Mouse (Mus musculus) midbrain, embryonic 13.5 days (tissue): ENCODE results near the gene Trio. TPM values are rescaled to one million over a fixed set of nuclear protein-coding genes. Genes with fewer than 3 reads are reported as not detected.

ENCODE experiments used
- ATAC-seq: fragments of 200-750 bp; cut with Nextera tagmentation; 2 replicates; pipeline ENCODE4 v1.8.0; 2017; ENCODE audit warnings: mild to moderate bottlenecking, moderate TSS enrichment, moderate library complexity
- H3K27ac ChIP-seq: fragments of 300-500 bp; sonication (generic); 2 replicates; pipeline ENCODE4 v1.5.1; 2015; ENCODE audit warnings: inconsistent platforms, mild to moderate bottlenecking, moderate library complexity
- H3K27me3 ChIP-seq: fragments of 300-500 bp; sonication (generic); 2 replicates; pipeline ENCODE4 v1.6.1; 2015; ENCODE audit warnings: mild to moderate bottlenecking, inconsistent platforms
- H3K36me3 ChIP-seq: fragments of 300-500 bp; sonication (generic); 2 replicates; pipeline ENCODE4 v1.6.1; 2015; ENCODE audit warnings: mild to moderate bottlenecking, inconsistent platforms
- H3K4me1 ChIP-seq: fragments of 300-500 bp; sonication (generic); replicated peaks from 2 replicates; pipeline ENCODE4 v1.6.1; 2015; ENCODE audit warnings: inconsistent platforms
- H3K4me2 ChIP-seq: fragments of 300-500 bp; sonication (generic); replicated peaks from 2 replicates; pipeline ENCODE4 v1.6.1; 2015; ENCODE audit warnings: moderate library complexity, mild to moderate bottlenecking, inconsistent platforms
- H3K4me3 ChIP-seq: fragments of 300-500 bp; sonication (generic); replicated peaks from 2 replicates; pipeline ENCODE4 v1.5.1; 2015; ENCODE audit warnings: mild to moderate bottlenecking, inconsistent platforms
- H3K9ac ChIP-seq: fragments of 300-500 bp; sonication (generic); replicated peaks from 2 replicates; pipeline ENCODE4 v1.6.1; 2015; ENCODE audit warnings: mild to moderate bottlenecking, inconsistent platforms
- H3K9me3 ChIP-seq: fragments of 300-500 bp; sonication (generic); 2 replicates; pipeline ENCODE4 v1.6.1; 2016; ENCODE audit warnings: mild to moderate bottlenecking, inconsistent platforms
- WGBS: fragments of 180-500 bp; shearing (Covaris S2); methylation state at CpG from one replicate; pipeline ENCODE4 v1.1.7; 2015; 5-methylcytosine and 5-hydroxymethylcytosine counted together
- polyA plus RNA-seq: library from polyadenylated mRNA; unstranded; fragments of >200 nt; fragmentation: Nextera tagmentation; extraction: Ambion mirVana; gene quantifications from 2 replicates; pipeline ENCODE4 v1.2.1, GENCODE M21; 2015

The Trio gene
- polyA plus RNA-seq, 1 experiment from 2014 or later: 37.9 TPM

- WGBS: 23% methylated on average over 9 of the region's 9 CpGs
- peaks cover 10% of the 10 kb centered on the region for H3K4me1 ChIP-seq
These were observed 343.0 kb downstream of the Trio start for GRCm38 (mm10) chr15:27682619-27683018.

GRCm38 (mm10) chr15:27681419-27682187 lies 344.0 kb downstream of the Trio start, which contains the start of gene Otulinl:
Otulinl (minus strand) TSS chr15:27681579.
- H3K27me3 ChIP-seq: peaks cover 30% of the 10 kb centered on the region
- WGBS: 2% methylated on average over 58 of the region's 59 CpGs
- H3K4me3 ChIP-seq: peak within 1 kb of the TSS; percentile 64
- peak; percentile 100 for ATAC-seq
- H3K36me3 ChIP-seq: no peaks in the 10 kb centered on the region
- H3K4me1 ChIP-seq: peaks cover 13% of the 10 kb centered on the region
- H3K9ac ChIP-seq: peak within 1 kb of the TSS; percentile 75
- H3K27ac ChIP-seq: 0 out of 2 replicates have a peak within 1 kb of the TSS, but pooled peaks have one; percentile 19
- peak within 1 kb of the TSS; percentile 84 for H3K4me2 ChIP-seq
- no peaks in the 10 kb centered on the region for H3K9me3 ChIP-seq

More at GRCm38 (mm10) chr15:27682619-27683018, 343.0 kb downstream of the Trio start:
- H3K27ac ChIP-seq: no peak overlapping the region
- H3K4me2 ChIP-seq: no peak overlapping the region
- H3K9me3 ChIP-seq: no peaks in the 10 kb centered on the region
- no peaks in the 10 kb centered on the region for H3K36me3 ChIP-seq
- ATAC-seq: no peak
- H3K4me3 ChIP-seq: no peak overlapping the region
- no peak overlapping the region for H3K9ac ChIP-seq
- peaks cover 30% of the 10 kb centered on the region for H3K27me3 ChIP-seq

GRCm38 (mm10) chr15:27680997-27681396 lies 344.7 kb downstream of the Trio start:
- Histone ChIP-seq H3K4me3 (peak overlapping the region; percentile 64), H3K27ac (no peak overlapping the region), H3K9ac (peak overlapping the region; percentile 75), H3K4me1 (peaks cover 19% of the 10 kb centered on the region), H3K4me2 (peak overlapping the region; percentile 84), H3K27me3 (peaks cover 30% of the 10 kb centered on the region), H3K36me3 (no peaks in the 10 kb centered on the region), H3K9me3 (no peaks in the 10 kb centered on the region)
- WGBS: 3% methylated on average over 28 of the region's 28 CpGs
- no peak for ATAC-seq

Other genes with a start within 250 kb of the Trio start
- gene Dnah5, start 177.9 kb upstream of the Trio start, polyA plus RNA-seq: 0.24 and 0.26 TPM in 2 replicates